Mouse (Mus musculus) right cerebral cortex, adult 18-20 months (tissue): ENCODE measurements around the gene Dner.

Experiments
- DNase-seq: peaks from one replicate; pipeline ENCODE4 v3.0.0; 2022; ENCODE audit warnings: mixed read lengths

The Dner gene

DNA sequence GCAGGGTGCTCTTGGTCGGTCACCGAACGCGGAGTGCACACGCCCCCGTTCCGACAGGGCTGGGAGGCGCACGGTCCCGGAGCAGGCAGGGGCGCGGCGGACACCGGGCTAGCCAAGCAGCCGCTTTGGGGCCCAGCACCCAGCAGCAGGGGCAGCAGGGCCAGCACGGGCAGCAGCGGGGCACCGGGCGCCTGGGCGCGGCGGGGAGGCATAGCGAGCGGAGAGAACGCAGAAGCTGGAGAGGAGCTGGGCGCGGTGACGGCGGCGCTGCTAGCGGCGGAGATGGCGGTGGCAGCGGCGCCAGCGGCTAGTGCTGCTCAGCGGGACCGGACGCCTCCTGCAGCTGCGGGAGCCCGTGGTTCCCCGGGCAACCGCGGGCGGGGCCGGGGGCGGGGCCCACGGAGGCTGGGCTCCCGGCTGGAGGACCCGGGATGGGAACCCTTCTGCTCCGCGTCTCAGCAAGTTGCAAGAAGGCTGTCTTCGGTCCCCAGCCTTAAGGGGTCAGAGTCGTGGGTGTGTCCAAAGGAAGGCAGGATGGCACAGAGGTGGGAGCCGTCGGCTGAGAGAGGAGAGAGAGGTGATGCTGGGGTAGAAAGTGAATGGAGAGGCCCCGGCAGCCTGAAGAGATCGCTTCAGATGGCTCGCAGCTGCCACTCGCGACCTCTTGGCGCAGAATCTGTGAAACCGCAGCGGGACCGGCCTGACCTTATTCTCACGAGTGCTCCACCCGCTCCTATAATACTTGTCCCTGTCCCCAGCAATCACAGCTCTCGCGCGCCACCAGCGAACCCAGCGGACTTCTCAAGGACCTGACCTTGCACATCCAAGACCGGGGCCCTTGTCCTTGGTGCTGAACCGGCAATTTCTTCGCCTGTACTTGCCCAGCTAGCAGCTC is at the start of gene Dner:
Gene Dner, minus strand, starts transcription at position 705 of the 895 bp plus-strand sequence.
- DNase-seq = peak; percentile 86

DNA sequence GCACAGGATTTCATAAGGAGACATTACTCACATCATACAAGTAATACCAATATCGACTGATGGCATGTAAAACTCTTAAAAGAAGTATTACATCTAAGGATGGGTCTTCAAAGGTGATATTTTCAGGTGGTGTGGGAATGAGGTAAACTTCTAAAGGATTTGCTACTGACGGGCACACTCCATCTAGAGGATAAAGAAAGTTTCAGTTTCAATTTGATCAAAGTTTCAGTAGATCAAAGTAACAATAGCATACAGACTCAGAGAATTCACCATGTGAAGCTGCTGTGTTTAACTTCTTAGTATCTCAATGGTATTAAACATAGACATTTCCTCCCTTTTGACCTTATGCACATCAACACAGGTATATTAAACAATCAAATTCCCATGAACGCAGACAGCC is 46.1 kb upstream of the Dner start:
- DNase-seq = no peak

DNA sequence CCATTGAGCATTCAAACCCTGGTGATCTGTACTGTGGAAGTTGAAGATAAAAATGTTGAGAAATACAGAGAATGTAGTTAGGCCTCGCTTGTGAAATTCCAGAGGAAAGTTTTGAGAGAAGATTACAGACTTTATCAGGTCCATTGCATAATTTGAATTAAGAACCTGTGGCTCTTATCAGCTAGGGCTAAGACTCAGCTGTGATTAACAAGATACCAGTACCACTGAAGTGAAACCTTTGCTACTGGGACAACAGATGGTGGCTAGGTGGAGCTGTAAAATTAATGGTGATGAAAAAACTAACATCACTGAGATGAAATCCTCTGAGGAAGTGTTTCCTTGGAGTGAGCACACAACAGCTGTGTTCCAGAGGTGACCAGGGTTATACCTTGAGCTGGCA is 44.1 kb upstream of the Dner start:
- no peak for DNase-seq

DNA sequence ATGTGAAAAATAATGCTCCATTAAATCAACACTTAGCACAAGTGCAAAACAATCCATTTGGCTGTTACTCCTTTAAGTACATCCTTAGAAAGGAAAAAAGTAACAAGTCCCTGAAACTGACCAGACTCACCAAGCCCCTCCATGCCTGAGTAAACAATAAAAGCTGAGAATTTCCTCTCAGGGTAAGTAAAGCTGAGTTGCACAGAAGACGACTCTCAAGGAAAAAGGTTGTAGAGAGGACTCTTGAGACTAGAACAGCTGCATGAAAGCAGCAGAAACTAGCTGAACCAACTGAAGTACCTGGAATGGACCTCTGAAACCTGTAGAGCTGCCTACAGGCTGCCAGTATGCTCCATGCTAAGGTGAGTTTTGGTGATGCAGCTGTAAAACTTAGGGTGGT is 41.1 kb upstream of the Dner start:
- no peak for DNase-seq

DNA sequence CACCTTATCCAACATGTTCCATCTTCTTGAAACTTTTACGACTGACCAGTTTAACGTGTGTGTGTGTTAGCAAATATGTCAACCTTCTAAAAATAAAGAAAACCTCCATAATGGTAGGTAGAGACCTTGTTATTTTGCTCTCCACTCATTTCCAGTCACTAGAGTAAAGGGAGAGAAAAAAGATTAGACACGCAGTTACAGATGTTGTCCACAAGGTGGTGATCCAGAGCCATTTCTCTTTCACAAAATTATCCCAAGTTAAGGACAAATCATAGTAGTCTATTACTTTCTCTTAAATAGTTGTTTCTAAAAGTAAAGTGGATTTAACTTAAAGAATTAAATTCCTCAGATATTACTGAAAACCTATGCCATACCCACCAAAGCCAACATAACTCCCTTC is 37.8 kb upstream of the Dner start:
- DNase-seq = no peak

DNA sequence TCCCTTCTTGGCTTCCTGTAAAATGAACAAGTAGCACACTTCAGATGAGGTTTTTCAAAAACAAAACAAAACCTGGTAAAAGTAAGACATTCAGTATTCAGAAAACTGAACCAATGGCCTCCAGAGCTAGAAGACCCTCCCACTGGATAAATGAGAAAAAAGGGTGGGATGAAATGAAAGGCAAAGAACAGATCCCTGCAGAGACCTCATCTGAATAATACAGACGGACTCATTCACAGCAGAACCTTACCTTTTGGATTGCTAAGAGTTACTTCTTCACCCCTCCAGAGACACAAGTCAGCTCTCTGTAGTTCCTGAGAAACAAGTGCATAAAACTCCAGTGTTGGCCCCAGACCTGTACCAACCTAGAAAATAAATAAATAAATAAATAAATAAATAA is 35.7 kb upstream of the Dner start:
- no peak for DNase-seq

DNA sequence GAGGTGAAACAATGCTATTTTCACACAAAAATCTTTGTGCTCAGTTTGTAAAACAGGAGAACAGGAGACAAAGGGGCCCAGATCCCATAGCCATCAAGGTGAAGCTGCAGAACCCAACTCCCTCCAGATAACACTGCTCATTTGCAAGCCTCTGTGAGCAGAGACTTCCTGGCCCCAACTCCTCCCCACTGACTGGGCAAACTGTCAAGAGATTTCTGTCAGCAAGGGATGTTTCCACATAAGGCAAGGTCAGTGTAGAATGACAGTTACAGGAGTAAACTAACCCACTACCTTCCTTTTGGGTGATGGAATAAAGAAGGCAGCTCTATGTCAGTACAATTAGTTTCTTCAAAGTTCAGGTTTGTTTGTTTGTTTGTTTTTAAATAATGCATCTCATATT is 26.8 kb upstream of the Dner start:
- no peak for DNase-seq

DNA sequence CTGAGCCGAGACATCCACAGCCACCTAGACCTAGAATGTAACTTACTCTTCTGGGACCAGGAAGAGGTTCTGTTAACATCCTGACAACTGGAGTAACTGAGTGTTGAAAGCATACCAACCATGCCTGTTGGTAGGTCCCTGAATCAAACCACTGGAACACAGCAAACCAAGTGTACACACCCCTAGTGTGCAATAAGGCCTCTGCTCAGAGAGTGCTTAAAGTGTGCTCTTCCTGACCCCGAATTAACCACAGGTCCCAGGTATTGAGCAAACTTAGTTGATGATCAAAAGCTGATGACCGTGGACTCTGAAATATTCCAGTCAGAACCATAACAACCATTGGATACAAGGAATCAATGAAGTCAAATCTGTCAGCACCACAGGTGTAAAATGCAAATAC is 26.4 kb upstream of the Dner start:
- DNase-seq = no peak

DNA sequence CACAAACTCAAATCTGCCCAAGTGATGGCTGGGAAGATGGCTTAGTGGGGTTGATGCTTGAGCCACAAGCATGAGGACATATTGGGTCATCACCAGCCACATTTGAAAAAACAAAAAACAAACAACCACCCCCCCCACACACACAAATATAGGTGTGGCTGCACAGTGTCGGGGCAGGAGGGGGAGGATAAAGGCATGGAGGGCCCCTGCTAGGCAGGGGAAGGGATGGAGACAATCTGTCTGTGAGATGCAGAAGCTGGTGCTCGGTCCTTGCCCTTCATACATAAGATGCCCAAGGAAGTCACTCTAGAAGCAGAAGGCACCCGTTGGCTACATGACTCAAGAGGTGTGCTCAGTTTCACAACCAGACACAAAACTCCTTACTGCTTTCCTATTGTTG is 25.9 kb upstream of the Dner start:
- no peak for DNase-seq

DNA sequence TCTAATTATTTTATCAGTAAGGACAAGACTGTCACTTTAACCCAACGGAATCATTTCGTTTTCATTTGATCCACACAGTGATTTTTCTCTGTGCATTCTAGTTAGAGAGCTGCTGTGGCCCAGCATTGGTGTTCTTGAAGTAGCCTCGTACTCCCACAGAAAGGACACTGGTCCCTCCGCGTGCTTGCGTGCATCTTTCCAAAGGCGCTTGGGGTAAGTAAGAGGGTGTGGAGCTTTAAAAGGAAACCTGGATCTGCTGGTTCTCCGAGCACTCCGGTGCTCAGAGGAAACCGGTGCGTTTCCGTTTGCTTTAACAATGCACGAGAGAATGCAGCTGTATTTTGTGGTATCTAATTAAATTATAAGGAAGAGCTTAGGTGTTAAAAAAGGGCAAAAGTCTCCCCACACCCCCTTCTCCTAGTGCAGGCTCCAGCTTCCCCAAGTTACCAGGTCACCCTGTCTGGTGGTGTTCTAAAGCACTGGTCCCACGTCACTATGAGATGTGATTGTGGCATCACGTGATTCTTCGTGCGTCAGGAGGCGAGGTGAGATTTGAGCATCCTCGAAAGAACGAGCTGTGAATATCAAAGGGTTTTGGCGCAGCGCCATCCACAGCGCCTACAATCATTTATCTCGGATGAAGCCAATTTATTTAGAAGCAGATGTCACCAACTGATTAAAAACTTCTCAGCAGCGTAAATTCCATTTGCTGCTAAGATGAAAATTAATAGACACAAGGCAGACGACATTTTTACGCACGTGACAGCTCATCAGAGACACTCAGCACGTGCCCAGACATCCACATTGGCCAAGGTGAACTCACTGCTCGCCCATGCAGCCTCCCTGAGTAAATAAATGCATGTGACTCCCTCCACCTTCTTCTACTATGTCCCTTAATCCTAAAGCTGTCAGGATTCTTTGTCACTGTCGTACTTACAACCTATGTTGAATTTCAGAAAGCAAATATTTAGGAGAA is 14.1 kb upstream of the Dner start:
- peak; percentile 85 for DNase-seq

DNA sequence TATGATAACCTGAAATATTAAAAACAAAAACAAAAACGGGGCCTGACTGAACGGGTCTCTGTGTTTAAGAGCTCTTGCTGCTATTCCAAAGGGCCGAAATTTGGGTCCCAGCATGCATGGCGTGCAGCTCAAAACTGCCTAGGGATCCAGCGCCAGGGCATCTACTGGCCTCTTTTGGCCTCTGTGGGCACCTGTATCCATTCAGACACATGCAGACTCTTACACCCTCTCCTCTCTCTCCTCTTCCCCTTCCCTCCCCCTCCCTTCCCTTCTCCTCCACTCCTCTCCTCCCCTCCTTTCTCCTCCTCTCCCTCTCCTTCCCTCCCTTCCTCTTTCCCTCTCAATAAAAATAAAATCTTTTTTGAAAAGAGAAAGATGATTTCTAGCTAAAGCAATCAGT is 13.4 kb upstream of the Dner start:
- no peak for DNase-seq

DNA sequence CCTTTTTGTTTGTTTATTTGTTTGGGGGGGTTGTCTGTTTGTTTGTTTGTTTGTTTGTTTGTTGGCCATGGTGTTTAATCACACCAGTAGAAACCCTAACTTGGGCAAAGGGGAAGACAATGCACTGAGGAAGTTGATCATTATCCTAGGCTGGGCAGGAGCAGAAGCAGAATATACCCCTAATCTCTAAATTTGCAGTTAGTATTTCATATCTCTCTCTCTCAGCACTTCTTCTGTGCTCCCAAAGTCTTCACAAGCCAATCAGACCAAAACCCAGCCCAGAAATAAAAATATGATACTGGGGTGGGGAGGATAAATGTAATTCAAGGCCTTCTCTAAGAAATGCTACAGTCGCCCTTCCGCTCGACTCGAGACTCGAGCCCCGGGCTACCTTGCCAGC is 4.2 kb upstream of the Dner start:
- DNase-seq = no peak

DNA sequence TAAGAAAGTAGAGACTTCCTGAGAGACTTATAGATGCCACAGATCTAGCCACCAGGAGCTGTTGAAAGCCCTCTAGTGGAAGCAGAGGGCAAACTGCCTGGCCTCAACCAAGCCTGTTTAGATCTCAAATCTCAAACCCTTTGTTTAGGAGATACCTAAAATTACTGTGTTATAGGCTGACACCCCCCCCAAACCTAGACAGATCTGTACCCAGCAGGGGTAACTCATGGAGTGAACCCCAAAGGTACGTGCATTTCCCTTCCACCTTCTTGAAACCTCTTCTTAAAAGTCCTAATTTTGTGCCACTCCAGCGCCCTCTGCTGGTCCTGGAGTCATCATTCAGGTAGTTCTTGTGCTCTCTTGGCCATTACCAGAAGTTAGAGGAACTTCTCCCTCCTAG is 1.1 kb upstream of the Dner start:
- peak; percentile 76 for DNase-seq

DNA sequence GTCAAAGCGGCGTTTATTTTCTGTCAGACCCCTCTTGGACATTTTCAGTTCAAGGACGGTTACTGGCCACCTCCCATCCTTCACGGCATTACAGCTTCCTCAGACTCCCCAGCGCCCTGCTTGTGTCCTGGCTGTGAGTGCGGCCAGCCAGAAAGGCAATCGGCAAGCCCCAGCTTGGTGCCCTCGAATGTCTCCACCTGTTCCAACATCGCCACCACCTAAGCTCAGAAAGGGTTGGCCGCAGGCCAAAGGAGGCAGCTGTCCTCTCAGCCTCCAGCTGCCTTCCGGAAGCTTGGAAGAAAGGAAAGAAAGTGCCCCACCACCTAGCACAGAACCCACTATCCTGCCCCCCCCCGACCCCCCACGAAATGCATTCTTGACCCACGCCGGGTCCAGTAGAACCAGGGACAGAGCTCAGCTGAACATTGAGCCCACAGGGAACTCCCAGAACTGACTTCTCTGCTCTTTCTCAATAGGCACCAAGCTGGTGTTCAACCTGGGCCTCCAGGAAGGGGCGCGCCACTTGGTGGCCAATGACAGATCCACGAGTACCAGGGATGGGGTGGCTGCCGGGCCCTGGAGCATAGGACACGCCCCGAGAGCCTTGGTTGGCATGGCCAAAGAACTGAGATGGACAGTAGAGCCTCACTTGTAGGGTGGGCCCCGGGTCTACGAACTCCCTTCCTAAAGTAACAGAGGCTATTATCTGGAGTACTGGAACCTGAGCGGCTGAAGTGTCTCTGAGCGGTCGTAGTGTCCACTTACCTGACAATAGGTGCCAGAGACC is 1.1 kb downstream of the Dner start:
- DNase-seq = peak; percentile 56

DNA sequence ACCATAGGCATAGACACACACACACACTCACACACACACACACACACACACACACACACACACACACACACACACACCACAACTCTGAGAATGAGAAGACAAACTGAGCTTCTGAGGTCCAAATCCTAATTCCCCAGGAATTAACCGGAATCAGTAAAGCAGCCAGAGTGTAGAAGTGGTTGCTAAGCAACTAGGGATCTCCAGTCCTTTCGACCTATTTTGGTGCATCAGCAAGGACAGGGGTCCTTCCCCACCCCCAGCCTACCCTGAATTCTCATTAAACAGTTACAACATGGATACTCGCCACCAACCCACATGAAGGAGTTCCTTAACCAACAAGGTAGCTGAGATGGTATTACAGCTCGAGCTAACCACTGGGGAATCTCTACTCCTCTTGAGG is 18.1 kb downstream of the Dner start:
- no peak for DNase-seq

DNA sequence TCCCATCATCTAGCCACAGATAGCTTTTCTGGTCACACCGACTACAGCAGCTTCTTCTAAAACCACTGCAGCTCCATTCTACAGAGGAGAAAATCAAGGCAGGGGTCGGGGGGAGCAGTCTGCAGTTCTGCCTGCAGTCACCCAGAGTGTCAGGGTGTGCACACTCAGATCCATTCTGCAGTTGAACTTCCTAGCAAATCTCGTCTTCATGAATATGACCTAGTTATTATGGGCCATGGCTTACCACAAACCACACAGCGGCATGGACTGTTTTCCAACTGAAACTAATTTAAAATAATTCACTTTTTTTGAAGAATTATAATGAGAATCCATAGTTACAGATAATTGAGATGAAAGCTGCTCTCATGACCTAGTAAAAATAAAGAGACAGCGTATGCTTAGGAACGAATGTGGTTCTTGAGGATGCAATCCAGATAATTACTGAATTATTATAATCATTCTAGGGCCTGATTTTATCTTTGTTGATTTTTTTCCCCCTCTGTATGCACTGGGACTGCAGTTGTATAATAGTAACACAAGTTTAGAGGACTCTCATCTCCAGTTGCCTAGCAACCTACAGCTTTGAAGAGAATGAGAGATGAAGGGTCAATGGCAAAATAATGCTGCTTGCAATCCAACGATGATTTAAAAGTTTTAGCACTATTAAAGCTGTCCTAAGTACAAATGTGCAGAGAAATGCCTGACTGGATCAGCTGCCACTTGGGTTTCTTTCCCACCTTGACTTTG is 27.7 kb downstream of the Dner start:
- DNase-seq = no peak

DNA sequence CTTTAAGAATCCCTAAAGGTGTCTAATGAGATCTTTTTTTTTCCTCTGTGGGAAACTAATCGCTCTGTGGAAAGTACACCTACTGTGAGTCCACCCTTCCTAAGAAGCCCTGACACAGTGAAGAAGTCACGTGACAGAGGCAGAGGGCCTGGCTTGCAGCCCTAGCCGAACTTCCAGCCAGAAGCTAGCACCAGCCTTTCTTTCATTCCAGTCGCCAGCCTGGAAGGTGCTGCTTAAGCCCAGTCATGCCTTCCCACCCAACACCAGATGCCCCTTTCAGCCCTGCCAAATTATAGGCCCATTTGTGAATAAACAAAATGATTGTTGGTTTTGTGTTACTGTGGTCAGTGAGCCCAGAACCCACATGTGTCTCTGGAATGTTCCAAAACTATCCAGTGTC is 28.4 kb downstream of the Dner start:
- DNase-seq = no peak

DNA sequence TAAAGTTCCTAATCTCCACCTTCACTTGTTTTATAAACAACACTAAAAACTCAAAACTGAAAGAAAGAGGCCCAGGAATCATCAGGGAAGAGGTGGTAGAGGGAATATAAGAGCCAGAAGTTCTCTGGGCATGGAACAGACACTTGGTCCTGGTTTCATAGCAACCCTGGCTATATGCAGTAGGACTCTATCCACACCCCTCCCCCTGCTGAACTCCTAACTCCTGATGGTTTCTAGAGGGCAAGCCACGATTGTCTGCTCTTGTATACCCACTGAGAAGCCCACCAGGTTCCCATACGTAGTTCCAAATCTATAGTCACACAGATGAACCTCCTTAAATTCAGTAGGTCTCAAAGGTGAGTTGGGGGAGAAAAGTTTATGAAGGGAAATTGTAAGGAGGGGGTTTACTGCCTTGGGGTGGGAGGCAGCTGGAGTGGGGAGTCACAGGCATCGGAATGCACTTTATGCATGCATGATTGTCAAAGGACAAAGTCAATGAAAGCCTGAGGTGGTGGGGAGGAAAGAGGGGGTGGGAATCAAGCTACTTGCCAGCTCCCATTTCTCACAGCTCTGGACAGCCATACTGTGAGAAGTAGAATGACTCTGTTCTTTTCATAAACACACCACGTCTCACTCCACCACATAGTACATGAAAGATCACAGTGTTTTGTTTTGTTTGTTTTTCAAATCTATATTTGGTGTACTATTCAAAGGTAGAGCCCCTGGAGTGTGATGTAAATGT is 31.5 kb downstream of the Dner start:
- no peak for DNase-seq

DNA sequence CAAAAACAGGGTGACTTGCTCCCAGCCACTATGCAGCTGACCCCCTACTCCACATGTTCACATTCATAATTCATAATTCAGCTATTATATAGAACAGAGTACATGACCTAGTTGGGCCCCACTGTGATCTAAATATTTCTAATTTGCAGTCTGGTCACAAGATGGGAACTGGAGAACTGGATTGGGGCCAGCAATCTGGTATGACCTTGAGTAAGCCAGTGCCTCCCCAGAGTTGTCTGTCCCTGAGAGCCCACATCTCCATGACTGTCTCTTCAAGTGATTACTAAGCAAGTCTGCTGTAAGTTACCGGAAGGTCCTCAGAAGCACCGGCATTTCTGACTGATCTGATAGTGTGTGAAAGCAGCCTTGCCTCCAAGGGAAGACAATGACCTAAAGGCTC is 49.2 kb downstream of the Dner start:
- no peak for DNase-seq

DNA sequence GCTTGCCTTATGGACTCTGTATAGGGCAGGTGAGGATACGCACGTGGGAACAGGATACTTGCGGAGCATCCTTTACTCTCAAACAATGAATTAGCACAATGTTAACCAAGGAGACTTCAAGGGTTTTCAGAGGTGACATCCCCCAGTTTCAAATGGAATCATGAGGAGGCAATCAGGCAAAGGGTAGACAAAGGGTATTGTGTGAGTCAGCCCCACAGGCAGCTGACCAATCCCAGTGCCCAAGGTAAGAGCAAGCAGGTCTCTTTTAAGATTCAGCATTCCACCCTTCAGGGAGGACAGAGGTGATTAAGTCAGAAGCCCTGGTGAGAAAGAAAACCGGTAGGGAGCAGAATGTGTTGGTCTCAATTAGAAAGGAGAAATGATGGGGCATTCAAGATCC is 55.6 kb downstream of the Dner start:
- no peak for DNase-seq

DNA sequence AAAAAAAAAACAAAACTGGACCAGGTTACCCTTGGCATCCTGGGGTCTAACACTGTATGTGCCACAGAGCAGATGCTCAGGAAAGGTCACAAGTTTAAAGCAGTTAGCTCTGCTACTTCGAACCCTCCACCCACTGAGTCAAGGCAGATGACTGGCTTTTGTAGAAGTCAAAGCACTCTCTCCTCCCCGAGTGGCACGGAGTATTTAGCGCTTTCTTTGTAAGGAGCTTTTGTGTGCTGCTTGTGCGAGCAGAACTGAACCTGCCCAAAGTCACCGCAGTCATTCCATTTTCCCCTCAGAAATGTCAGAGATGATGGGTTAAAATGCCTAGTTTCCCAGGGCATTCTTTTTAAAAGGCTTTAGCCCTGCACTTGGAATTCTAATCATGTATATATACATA is 59.1 kb downstream of the Dner start:
- DNase-seq = no peak

DNA sequence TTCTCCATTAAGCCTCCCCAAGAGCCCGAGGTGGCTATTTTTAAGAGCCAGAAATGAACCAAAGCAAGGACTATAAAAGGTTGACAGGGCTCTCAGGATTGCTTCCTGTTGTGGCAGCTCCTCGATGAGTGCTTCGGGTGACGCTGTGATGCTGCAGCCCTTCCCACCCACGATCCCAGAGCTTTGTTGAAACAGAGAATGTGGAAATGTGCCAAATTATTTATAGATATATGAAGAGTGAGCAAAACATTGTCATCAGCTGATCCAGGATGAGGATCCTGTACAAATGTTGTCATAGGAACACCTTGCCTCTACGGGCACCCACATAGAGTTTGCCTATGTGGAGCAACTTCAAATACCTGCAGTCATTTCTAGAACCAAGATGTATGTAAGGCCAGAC is 67.8 kb downstream of the Dner start:
- peak; percentile 34 for DNase-seq
